Mouse (Mus musculus): ENCODE measurements at regions not wholly inside any gene's neighbourhood (a gene's known extent, or its start where the extent isn't known, plus 50 kb on each side); places are given as distances from the start of the nearest gene placed in this dataset.

DNA sequence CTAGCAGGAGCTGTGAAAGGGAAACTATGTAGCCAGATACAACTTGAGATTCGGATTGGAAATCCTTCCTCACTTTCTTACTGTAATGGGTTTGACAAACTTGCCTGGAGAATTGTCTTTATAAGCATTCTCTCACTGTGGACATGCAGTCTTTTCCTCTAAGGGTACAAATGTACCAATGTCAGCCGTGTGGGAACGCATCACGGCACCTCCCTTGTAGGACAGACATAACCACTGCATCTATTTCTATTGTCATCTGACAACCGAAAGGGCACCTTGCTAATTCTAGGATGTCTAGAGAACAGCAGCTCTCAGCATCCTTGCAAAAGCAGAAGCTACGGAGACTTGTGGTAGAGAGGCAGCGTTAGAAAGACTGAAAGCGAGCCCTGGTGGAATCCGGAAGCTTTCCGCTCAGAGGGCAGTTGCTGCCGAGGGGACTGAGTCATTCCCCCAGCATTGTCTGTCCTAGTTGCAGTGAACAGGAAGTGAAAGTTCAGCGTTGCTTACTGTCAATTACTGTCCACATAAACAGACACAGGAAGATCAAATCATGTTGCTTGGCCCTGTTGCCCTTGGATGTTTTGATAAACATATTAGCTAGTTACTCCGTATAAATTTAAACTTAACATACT, 83.5 kb upstream of the Hgf start:
- H3K9me3 ChIP-seq (ENCODE audit: control insufficient read depth, low read length) = no peaks in the 10 kb centered on the region
- H3K27me3 ChIP-seq (replicated peaks; ENCODE audit: control insufficient read depth, insufficient read depth, low read length) = no peaks in the 10 kb centered on the region
- peak overlapping the region; percentile 13 for H3K4me2 ChIP-seq (ENCODE audit: low read depth, low read length)
- peaks cover 5% of the 10 kb centered on the region for H3K4me1 ChIP-seq (ENCODE audit: control insufficient read depth, insufficient read depth, low read length)
- ATAC-seq = peak; percentile 90
- H3K9ac ChIP-seq (ENCODE audit: low read depth, low read length) = 0 out of 2 replicates have a peak overlapping the region, but pooled peaks have one; percentile 24
- peak overlapping the region; percentile 21 for H3K4me3 ChIP-seq (ENCODE audit: low read length)
- 44% methylated on average over 13 of the region's 13 CpGs for WGBS
- no peaks in the 10 kb centered on the region for H3K36me3 ChIP-seq (ENCODE audit: control insufficient read depth, insufficient read depth, low read length)
- peak overlapping the region; percentile 33 for H3K27ac ChIP-seq (ENCODE audit: low read length)

DNA sequence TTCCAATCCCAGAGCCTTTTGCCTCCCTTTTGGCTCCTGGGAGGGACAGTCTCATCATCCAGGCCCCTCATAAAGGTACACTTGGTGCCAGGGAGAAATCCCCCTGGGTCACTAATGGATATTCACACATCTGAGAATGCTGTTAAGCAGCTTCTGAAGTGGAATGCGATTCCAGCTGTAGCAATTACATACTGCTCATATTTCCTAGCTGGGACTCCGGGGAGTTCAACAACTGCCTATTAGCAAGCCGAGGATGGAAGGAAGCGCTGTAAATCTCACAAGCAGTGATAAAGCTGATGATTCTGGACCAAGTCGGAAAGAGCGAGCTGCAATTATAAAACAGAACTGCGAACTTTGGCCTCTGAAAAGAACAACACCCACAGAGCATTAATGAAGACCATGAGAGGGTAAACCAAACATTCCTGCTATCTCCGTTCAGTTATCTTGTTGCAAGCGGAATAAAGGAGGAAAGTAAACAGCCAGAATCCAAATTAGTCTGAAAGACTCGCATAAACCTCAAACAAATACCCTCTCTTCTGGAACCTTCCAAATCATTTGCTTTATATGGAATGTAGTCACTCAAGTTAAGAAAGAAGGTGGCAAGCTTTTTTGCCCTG, 82.8 kb upstream of the Hgf start:
- no peaks in the 10 kb centered on the region for H3K9me3 ChIP-seq (ENCODE audit: control insufficient read depth, low read length)
- peaks cover 5% of the 10 kb centered on the region for H3K4me1 ChIP-seq (ENCODE audit: control insufficient read depth, insufficient read depth, low read length)
- H3K27ac ChIP-seq (ENCODE audit: low read length) = peak overlapping the region; percentile 75
- no peak overlapping the region for H3K9ac ChIP-seq (ENCODE audit: low read depth, low read length)
- H3K4me3 ChIP-seq (ENCODE audit: low read length) = no peak overlapping the region
- no peaks in the 10 kb centered on the region for H3K36me3 ChIP-seq (ENCODE audit: control insufficient read depth, insufficient read depth, low read length)
- peak; percentile 86 for ATAC-seq
- no peaks in the 10 kb centered on the region for H3K27me3 ChIP-seq (replicated peaks; ENCODE audit: control insufficient read depth, insufficient read depth, low read length)
- H3K4me2 ChIP-seq (ENCODE audit: low read depth, low read length) = peak overlapping the region; percentile 13
- 18% methylated on average over 10 of the region's 10 CpGs for WGBS

DNA sequence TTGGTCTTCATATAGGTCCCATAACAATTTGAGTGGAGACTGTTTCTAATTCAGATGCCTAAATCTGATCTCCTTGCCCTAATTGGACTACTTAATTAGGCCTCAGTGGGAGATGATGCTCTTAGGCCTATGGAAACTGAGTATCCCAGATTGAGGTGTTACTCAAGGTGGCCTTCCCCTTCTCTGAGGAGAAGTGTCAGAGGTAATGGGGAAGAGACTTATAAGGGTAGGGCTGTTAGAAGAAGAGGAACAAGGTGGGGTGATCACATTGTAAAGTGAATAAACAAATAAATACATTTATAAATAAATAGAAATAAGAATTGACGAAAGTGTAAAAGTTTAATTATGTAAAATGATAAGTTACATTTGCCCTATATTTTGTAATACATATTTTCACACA, 65.3 kb upstream of the Hgf start:
- H3K27ac ChIP-seq (ENCODE audit: low read length) = no peak overlapping the region
- no peak overlapping the region for H3K4me3 ChIP-seq (ENCODE audit: low read length)
- no peak for ATAC-seq
- 74% methylated on average over 1 of the region's 1 CpGs for WGBS
- no peaks in the 10 kb centered on the region for H3K36me3 ChIP-seq (ENCODE audit: control insufficient read depth, insufficient read depth, low read length)
- no peaks in the 10 kb centered on the region for H3K4me1 ChIP-seq (ENCODE audit: control insufficient read depth, insufficient read depth, low read length)
- H3K9ac ChIP-seq (ENCODE audit: low read depth, low read length) = no peak overlapping the region
- no peak overlapping the region for H3K4me2 ChIP-seq (ENCODE audit: low read depth, low read length)
- no peaks in the 10 kb centered on the region for H3K9me3 ChIP-seq (ENCODE audit: control insufficient read depth, low read length)
- H3K27me3 ChIP-seq (replicated peaks; ENCODE audit: control insufficient read depth, insufficient read depth, low read length) = no peaks in the 10 kb centered on the region

DNA sequence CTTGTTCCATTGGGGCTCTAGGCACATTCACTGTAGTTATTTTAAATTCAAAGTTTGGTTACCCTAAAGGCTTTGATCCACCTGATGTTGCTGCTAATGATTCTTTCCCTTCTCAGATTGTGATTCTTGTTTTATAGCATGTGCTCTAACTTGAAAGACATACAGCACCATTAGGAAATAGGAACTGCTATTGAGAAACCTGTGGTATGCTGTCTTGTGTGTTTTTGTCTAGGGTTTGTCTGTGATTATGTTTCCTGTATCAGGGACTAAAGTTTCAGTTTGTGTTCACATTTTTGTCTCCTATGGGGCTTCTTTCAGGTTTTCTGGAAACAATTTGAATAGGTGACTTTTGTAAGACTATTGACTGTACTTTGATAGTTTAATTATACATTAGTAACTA, 63.5 kb upstream of the Hgf start:
- Histone ChIP-seq H3K4me3 (ENCODE audit: low read length) (no peak overlapping the region), H3K27ac (ENCODE audit: low read length) (no peak overlapping the region), H3K27me3 (replicated peaks; ENCODE audit: control insufficient read depth, insufficient read depth, low read length) (no peaks in the 10 kb centered on the region), H3K9me3 (ENCODE audit: control insufficient read depth, low read length) (no peaks in the 10 kb centered on the region), H3K4me2 (ENCODE audit: low read depth, low read length) (no peak overlapping the region), H3K4me1 (ENCODE audit: control insufficient read depth, insufficient read depth, low read length) (no peaks in the 10 kb centered on the region), H3K36me3 (ENCODE audit: control insufficient read depth, insufficient read depth, low read length) (no peaks in the 10 kb centered on the region), H3K9ac (ENCODE audit: low read depth, low read length) (no peak overlapping the region)
- ATAC-seq = no peak

DNA sequence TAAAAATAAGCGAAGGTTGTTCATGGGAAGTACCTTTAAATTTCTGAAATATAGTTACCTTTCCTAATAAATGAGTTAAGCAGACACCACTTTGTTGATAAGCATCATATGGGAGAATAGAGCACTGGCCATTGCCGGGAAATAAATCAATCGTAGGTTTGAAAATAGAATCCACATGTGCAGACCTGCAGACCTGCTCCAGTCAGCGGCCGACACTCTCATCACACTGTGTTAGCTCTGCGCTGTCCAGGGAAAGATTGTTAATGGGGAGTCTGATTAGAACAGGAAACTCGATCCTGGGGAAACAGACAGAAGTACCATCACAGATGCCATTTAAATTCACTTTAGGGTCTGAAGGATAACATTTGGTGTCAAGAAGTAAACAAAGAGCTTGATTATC, 53.4 kb upstream of the Hgf start:
- WGBS = 48% methylated on average over 7 of the region's 7 CpGs
- no peaks in the 10 kb centered on the region for H3K4me1 ChIP-seq (ENCODE audit: control insufficient read depth, insufficient read depth, low read length)
- no peak for ATAC-seq
- H3K9ac ChIP-seq (ENCODE audit: low read depth, low read length) = no peak overlapping the region
- H3K4me2 ChIP-seq (ENCODE audit: low read depth, low read length) = no peak overlapping the region
- no peak overlapping the region for H3K27ac ChIP-seq (ENCODE audit: low read length)
- no peaks in the 10 kb centered on the region for H3K36me3 ChIP-seq (ENCODE audit: control insufficient read depth, insufficient read depth, low read length)
- no peak overlapping the region for H3K4me3 ChIP-seq (ENCODE audit: low read length)
- no peaks in the 10 kb centered on the region for H3K27me3 ChIP-seq (replicated peaks; ENCODE audit: control insufficient read depth, insufficient read depth, low read length)
- no peaks in the 10 kb centered on the region for H3K9me3 ChIP-seq (ENCODE audit: control insufficient read depth, low read length)
